Mouse (Mus musculus): ENCODE measurements around the gene Tnip1.
A peak's percentile ranks its signal among the peaks of the same experiment; 100 is the strongest.
"Not testable (repeated sequence)": the region's sequence is repeated elsewhere in the genome, so short reads cannot be mapped to it uniquely, and the experiment has no call there.

Gene Tnip1

DNA sequence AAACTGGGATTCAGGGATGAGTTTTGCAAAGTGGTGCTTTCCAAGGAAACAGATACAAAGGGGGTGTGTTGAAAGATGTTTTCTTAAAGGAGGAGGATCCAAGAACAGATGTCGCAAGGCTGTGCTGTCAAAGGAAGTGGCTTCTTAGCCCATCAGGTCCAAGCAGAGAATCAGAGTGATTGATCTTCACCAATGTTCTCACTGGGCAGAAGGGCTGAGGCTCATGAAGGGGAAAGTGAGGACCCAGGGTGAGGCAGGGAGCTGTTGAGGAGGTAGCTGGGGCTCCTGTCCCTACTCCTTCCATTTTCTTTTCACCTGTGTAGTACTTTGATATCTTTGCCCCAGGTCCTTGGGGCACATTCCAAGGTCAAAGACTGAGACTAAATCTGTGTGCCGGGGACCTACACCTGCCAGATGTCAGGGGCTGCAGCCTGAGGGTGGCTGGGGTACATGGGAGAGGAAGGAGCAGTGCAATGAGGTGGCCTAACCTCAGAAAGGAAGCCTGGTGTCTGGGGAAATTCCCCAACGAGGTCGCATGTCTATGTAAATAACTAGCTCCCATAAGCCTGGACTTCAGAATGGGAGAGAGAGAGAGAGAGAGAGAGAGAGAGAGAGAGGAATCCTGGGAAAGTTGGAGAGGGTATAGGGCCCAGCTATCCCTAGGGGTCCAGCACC lies 9.5 kb upstream of the Tnip1 start:
- DNase-seq (ENCODE audit: low read depth, low spot score): peak; percentile 57

GRCm38 (mm10) chr11:54971365-54972048 lies 8.8 kb upstream of the Tnip1 start:
- DNase-seq (ENCODE audit: low read depth, low spot score): no peak

DNA sequence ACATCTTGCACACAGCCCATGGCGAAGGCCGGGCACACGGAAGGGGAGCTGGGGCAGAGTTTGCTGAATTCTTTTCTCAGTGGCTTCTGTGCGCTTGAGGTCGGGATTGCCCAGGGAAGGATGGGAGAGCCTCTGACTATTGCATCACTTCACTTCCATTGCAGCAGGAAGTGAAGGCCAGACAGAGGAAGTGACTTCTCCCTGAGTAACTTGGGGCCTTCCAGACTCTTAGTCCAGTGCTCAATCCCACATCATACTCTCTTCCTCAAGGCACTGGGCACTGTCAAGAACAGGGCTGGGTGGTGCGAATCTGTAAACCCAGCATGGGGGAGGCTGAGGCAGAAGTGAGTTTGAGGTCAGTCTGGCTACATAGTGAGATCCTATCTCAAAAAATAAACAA lies 2.5 kb upstream of the Tnip1 start:
- DNase-seq (ENCODE audit: low read depth, low spot score): no peak

- no peak for DNase-seq (ENCODE audit: low read depth, low spot score)
These were observed 796 bp downstream of the Tnip1 start for GRCm38 (mm10) chr11:54961921-54962320.

- DNase-seq (ENCODE audit: low read depth, low spot score): no peak
These were observed 1.4 kb downstream of the Tnip1 start for GRCm38 (mm10) chr11:54961164-54961850.

- no peak for DNase-seq (ENCODE audit: low read depth, low spot score)
These were observed 2.5 kb downstream of the Tnip1 start for GRCm38 (mm10) chr11:54960251-54960650.

DNA sequence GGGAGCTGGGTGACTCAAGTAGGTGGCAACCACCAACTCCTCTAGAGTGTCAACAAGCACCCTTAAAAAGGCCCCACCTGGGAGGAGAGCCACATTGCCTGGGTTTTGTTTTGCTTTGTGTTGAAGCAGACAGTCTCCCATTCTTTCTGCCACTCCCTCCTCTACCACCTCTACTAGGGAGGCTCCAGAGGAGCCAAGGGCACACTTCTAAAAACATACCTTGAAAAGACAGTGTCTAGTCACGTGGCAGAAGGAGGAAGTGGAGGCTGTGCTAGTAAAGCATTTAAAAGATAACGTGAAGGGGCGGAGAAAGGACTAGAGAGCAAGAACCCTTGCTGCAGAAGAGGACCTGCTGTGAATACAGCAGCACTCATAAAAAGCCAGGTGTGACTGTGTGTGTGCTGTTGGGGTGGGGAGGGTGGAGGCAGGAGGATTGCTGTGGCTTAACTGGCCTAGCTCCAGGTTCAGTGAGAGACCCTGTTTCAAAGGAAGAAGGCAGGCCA lies 4.1 kb downstream of the Tnip1 start:
- DNase-seq (ENCODE audit: low read depth, low spot score): peak; percentile 78

DNA sequence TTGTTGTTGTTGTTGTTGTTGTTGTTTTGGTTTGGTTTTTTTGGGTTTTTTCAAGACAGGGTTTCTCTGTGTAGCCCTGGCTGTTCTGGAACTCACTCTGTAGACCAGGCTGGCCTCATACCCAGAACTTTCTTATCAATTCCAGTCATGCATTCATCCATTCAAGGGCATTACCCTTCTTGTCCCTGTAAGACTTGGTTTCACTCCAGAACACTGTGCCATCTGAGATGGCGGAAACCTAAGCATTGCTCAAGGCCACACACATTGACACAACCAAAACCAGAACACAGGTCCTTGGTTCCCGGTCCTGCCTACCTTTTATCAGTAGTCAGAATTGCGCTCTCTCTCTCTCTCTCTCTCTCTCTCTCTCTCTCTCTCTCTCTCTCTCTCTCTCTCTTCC lies 5.0 kb downstream of the Tnip1 start:
- not testable (repeated sequence) for DNase-seq (ENCODE audit: low read depth, low spot score)

DNA sequence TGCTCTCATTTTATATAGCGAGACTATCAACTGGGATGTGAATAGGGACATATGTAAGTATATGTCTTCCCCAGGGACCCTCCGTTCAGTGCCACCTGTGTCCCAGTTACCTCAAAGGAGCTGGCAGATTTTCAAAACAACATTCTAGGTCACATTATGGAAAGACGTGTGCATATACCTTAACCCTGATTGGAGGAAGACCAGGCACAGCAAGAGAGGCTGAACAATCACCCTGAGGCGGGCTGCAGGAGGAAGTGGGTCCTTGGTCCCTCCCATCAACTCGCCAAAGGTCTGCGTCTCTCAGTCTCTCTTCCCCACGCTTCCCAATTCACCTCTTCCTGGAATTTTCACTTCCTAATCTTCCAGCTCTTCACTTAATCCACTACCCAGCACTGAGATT lies 5.8 kb downstream of the Tnip1 start:
- no peak for DNase-seq (ENCODE audit: low read depth, low spot score)

GRCm38 (mm10) chr11:54955735-54956480 lies 6.8 kb downstream of the Tnip1 start:
- peak; percentile 100 for DNase-seq (ENCODE audit: low read depth, low spot score)

- DNase-seq (ENCODE audit: low read depth, low spot score): not testable (repeated sequence)
These were observed 7.3 kb downstream of the Tnip1 start for GRCm38 (mm10) chr11:54955400-54955734.

DNA sequence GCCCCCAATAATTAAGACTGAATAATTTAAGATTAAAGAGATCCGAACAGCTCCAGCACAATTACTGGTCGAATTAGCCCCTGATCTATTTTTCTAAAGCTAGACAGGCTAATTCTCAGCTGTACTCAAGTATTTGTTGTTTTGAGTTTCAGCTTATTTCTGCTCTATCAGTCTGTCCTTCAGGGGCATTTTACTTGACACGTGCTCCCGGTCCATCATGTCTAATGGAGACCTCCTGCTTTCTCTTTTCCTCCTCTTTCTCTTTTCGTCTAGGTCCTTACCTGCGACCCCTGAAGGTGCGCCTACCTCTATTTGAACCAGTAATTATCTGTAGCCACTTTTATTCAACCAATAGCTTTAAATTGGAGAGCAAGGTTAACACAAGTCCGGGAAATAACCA lies 8.0 kb downstream of the Tnip1 start:
- DNase-seq (ENCODE audit: low read depth, low spot score): no peak

GRCm38 (mm10) chr11:54953993-54954446 lies 8.7 kb downstream of the Tnip1 start:
- no peak for DNase-seq (ENCODE audit: low read depth, low spot score)

GRCm38 (mm10) chr11:54952651-54953050 lies 10.1 kb downstream of the Tnip1 start:
- no peak for DNase-seq (ENCODE audit: low read depth, low spot score)

DNA sequence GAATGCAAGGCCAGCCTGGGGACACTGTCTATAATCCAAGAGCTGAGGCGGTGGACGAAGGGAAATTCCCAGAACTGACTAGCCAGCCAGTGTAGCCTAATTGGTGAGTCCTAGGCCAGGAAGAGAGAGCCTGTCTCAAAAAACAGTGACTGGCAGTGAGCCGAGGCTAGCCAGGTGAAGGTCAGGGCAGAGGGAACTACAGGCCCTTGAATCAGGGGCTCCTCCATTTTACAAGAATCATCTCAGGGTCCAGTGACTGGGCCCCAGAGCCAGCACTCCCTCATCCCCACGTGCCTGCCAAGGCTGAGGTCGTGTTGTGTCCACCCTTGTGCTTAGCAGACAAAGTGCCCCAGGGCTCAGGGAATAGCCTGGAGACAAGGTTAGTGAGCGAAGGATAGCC lies 12.0 kb downstream of the Tnip1 start:
- DNase-seq (ENCODE audit: low read depth, low spot score): no peak

DNA sequence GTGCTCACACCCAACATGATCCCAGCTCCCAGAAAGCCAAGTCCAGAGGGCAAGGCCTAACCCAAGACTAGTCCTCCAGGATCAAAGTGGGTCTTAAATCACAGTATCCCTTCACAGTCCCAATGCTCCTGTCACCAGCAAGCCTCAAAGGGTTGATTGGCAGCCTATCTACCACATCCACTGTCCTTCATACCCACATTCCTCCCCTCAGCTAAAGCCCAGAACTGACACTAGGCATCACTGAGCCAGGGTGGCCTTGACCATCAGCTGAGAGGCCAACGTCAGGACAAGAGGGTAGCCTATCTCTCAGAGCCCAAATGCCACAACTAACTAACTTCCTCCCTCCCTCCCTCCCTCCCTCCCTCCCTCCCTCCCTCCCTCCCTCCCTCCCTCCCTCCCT lies 13.0 kb downstream of the Tnip1 start:
- no peak for DNase-seq (ENCODE audit: low read depth, low spot score)

DNA sequence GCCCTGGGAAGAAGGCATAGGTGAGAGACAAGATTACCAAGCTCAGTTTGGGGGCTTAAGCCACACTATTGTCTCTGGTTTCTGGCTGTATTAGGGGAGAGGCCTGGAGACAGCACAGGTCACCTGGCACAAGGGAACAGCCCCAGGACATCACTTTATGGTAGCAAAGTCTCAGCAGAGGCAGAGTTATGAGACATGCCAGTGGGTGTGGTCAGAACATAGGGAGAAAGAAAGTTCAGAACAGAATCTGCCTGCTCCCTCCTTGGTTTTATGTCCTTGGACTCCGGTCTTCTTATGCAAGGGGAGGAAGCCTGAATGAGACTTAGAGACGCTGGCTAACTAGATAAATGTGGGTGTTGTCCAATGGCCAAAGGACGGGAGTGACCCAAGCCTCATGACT lies 18.0 kb downstream of the Tnip1 start:
- no peak for DNase-seq (ENCODE audit: low read depth, low spot score)

DNA sequence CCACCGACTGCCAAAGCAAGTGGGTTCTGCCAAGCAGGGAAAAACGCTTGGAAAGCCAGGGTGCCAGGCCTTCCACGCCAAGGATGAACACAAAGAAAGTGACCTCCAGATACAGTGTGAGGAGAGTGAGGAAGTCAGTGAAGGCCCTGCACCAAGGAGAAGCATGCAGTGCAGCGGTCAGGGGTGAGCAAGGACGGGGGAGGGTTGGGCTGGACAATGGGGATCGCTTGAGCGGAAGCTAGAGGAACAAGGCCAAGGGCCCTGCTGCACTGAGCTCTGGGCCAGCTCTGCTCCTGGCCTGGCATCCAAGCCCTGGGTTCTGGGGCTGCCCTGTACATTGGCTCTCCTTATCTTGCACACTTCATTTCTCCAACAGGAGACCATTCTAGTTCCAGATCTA lies 22.7 kb downstream of the Tnip1 start:
- DNase-seq (ENCODE audit: low read depth, low spot score): no peak

DNA sequence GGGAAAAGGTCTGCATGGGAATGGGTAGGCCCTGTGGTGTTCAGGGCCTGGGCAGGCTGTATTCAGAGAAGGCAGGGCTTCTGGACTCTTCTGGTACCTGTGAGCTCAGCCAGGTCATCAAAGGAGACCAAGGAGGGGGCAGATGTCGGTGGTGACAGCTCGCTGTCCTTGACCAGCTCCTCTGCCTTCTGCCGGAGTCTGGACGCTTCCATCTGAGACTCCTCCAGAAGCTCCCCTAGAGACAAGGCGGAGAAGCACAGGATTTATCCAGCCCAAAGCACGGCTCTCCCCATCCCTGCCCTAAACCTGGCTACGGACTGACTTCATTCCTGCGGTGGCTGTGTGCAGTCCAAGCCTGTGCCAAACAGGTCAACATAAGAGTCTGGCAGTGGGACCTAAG lies 23.2 kb downstream of the Tnip1 start:
- no peak for DNase-seq (ENCODE audit: low read depth, low spot score)

- DNase-seq (ENCODE audit: low read depth, low spot score): no peak
These were observed 26.0 kb downstream of the Tnip1 start for GRCm38 (mm10) chr11:54936771-54937140.

DNA sequence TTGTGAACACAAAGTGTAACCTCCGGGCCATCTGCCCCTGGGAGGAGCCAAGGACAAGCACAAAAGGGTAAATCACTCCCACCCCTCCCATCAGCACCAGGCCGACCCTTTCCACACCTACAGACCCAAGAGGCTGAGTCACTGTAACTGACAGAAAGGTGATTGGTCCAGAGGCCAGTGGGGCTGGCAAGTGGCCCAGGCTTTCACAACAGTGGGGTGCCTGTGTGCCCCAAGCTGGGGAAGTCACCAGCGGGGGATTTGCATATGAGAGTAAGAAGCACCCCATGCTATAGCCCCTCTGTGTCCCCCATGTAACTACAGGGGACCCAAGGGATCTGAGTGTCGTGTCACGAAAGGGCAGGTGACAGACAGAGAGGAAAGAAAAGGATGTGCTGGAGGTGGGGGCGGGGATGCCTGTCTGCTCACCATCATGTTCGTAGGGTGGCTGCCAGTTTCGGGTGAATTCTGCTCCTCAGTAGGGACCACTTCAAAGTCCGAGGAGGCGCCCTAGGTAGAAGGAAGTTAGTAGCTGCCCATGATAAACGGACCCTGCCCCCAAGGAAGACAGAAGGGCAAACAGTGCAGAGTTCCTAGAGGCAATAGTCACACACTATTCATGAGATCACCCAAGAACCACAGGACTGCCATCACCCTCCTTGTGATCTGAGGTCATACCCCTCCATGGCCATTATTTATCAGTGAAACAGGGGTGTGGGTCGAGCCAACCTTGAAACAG lies 26.5 kb downstream of the Tnip1 start:
- peak; percentile 63 for DNase-seq (ENCODE audit: low read depth, low spot score)
